Mouse (Mus musculus) urinary bladder, postnatal 25 days (tissue): ENCODE results near the gene Chid1.

Experiments used
- DNase-seq: peaks from one replicate; pipeline ENCODE4 v3.0.0; 2022; ENCODE audit warnings: low spot score

Gene Chid1

GRCm38 (mm10) chr7:141558946-141559345 lies 19.3 kb upstream of the Chid1 start:
- no peak for DNase-seq

- no peak for DNase-seq
Measured at GRCm38 (mm10) chr7:141558329-141558776, 18.7 kb upstream of the Chid1 start.

GRCm38 (mm10) chr7:141550464-141550863 lies 10.8 kb upstream of the Chid1 start:
- no peak for DNase-seq

GRCm38 (mm10) chr7:141549432-141550061 lies 9.9 kb upstream of the Chid1 start:
- DNase-seq = no peak

GRCm38 (mm10) chr7:141544654-141545053 lies 5.0 kb upstream of the Chid1 start:
- no peak for DNase-seq

GRCm38 (mm10) chr7:141542588-141542987 lies 2.9 kb upstream of the Chid1 start:
- no peak for DNase-seq

- no peak for DNase-seq
Measured at GRCm38 (mm10) chr7:141541681-141542080, 2.0 kb upstream of the Chid1 start.

- DNase-seq = peak; percentile 45
Measured at GRCm38 (mm10) chr7:141540312-141541081, 840 bp upstream of the Chid1 start.

- peak; percentile 14 for DNase-seq
Measured at GRCm38 (mm10) chr7:141538852-141539555, 653 bp downstream of the Chid1 start.

GRCm38 (mm10) chr7:141535570-141535969 lies 4.1 kb downstream of the Chid1 start:
- no peak for DNase-seq

- no peak for DNase-seq
Measured at GRCm38 (mm10) chr7:141525580-141525925, 14.1 kb downstream of the Chid1 start.

GRCm38 (mm10) chr7:141524760-141525579 lies 14.7 kb downstream of the Chid1 start:
- peak; percentile 54 for DNase-seq

- DNase-seq = no peak
Measured at GRCm38 (mm10) chr7:141524271-141524670, 15.4 kb downstream of the Chid1 start.

GRCm38 (mm10) chr7:141523007-141523406 lies 16.6 kb downstream of the Chid1 start:
- DNase-seq = no peak

GRCm38 (mm10) chr7:141519795-141520194 lies 19.9 kb downstream of the Chid1 start:
- DNase-seq = no peak

- no peak for DNase-seq
Measured at GRCm38 (mm10) chr7:141518926-141519325, 20.7 kb downstream of the Chid1 start.

- DNase-seq = no peak
Measured at GRCm38 (mm10) chr7:141518296-141518695, 21.4 kb downstream of the Chid1 start.

GRCm38 (mm10) chr7:141517638-141518037 lies 22.0 kb downstream of the Chid1 start:
- DNase-seq = no peak

- DNase-seq = no peak
Measured at GRCm38 (mm10) chr7:141510681-141511191, 28.9 kb downstream of the Chid1 start.

- DNase-seq = no peak
Measured at GRCm38 (mm10) chr7:141510196-141510595, 29.5 kb downstream of the Chid1 start.

GRCm38 (mm10) chr7:141508160-141508559 lies 31.5 kb downstream of the Chid1 start:
- DNase-seq = no peak

GRCm38 (mm10) chr7:141506278-141506677 lies 33.4 kb downstream of the Chid1 start:
- DNase-seq = no peak
